Mouse (Mus musculus) liver, adult 2 months (tissue): ENCODE measurements around the gene Adgrg5. TPM values are rescaled to one million over a fixed set of nuclear protein-coding genes. Genes with fewer than 3 reads are reported as not detected.

ENCODE experiments used
- DNase-seq: peaks from one replicate; pipeline ENCODE4 v3.0.0-alpha.2; 2011; ENCODE audit warnings: low read depth, low spot score; ENCODE audit errors: extremely low read depth
- H3K27ac ChIP-seq: fragments of 200-500 bp; replicated peaks from 2 replicates; pipeline ENCODE4 v1.5.1; 2012; ENCODE audit warnings: low read depth, mild to moderate bottlenecking, control low read depth, inconsistent platforms, low read length; ENCODE audit not compliant: insufficient read depth
- H3K27me3 ChIP-seq: fragments of 200-500 bp; 2 replicates; pipeline ENCODE4 v1.6.1; 2012; ENCODE audit warnings: mild to moderate bottlenecking, moderate library complexity, low read length, inconsistent platforms; ENCODE audit not compliant: control insufficient read depth, insufficient read depth
- H3K36me3 ChIP-seq: fragments of 200-500 bp; 2 replicates; pipeline ENCODE4 v1.6.1; 2012; ENCODE audit warnings: low read length, inconsistent platforms; ENCODE audit not compliant: control insufficient read depth, insufficient read depth
- H3K4me1 ChIP-seq: fragments of 200-500 bp; 2 replicates; pipeline ENCODE4 v1.6.1; 2011; ENCODE audit warnings: low read length; ENCODE audit not compliant: control insufficient read depth, insufficient read depth
- H3K4me3 ChIP-seq: fragments of 200-500 bp; 2 replicates; pipeline ENCODE4 v1.5.1; 2011; ENCODE audit warnings: low read depth, mild to moderate bottlenecking, control low read depth, low read length, moderate library complexity; ENCODE audit not compliant: insufficient read depth
- H3K79me2 ChIP-seq: fragments of 200-500 bp; 2 replicates; pipeline ENCODE4 v1.6.1; 2012; ENCODE audit warnings: inconsistent platforms, mild to moderate bottlenecking, low read length, moderate library complexity; ENCODE audit not compliant: control insufficient read depth, insufficient read depth
- H3K9ac ChIP-seq: fragments of 200-500 bp; 2 replicates; pipeline ENCODE4 v1.6.1; 2012; ENCODE audit warnings: low read depth, mild to moderate bottlenecking, control low read depth, inconsistent platforms, low read length
- CTCF ChIP-seq: fragments of 200-500 bp; IDR thresholded peaks from 2 replicates; pipeline ENCODE4 v1.5.1; 2011; ENCODE audit warnings: low read depth, low read length, control low read depth
- POLR2A ChIP-seq: fragments of 200-500 bp; IDR thresholded peaks from 2 replicates; pipeline ENCODE4 v1.6.1; 2011; ENCODE audit warnings: low read length, control low read depth; ENCODE audit not compliant: insufficient read depth; ENCODE audit errors: extremely low read depth
- WGBS: fragments of 180-500 bp; shearing (Covaris S2); methylation state at CpG from one replicate; pipeline ENCODE4 v1.1.7; 2018; 5-methylcytosine and 5-hydroxymethylcytosine counted together
- polyA plus RNA-seq: library from polyadenylated mRNA; depleted of rRNA; stranded (reverse); fragments of >200 nt; gene quantifications from 2 replicates; pipeline ENCODE4 v1.2.3, GENCODE M21; 2012
- total RNA-seq: library from RNA; depleted of rRNA; stranded (reverse); fragments of >200 nt; gene quantifications from 2 replicates; pipeline ENCODE4 v1.2.3, GENCODE M21; 2014

The Adgrg5 gene
- total and polyA plus RNA-seq, 2 experiments, result 0.18 to 0.77 TPM

DNA sequence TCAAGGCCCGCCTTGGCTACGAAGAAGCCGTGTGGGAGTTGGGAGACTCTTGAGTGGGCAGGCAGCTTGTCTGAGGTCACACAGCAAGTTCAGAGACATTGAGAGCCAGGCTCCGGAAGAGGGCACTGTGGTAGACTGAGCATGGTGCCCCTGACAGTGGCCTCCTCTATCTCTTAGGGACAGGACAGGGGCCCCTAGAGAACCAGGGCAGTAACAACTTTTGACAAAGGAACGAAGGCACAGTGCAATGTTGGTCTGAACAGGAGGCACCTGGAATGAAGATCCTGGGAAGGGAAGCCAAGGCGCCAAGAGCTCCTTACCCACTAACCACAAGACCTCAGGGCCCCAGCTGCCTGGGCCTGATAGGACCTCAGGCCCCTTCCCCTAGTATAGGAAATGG lies 61.5 kb downstream of the Adgrg5 start:
- Histone ChIP-seq H3K27me3 (no peaks in the 10 kb centered on the region), H3K9ac (no peak overlapping the region; the same call in 1 of the 2 replicates), H3K79me2 (no peaks in the 10 kb centered on the region), H3K36me3 (no peaks in the 10 kb centered on the region), H3K4me3 (no peak overlapping the region), H3K4me1 (0 out of 2 replicates have a peak, but pooled peaks cover 2% of the 10 kb centered on the region), H3K27ac (no peak overlapping the region)
- DNase-seq, result no peak
- TF ChIP-seq POLR2A (no peak), CTCF (no peak)
- 92% methylated on average over 6 of the region's 6 CpGs for WGBS

- Histone ChIP-seq H3K4me1 (0 out of 2 replicates have a peak, but pooled peaks cover 2% of the 10 kb centered on the region), H3K4me3 (no peak overlapping the region), H3K79me2 (no peaks in the 10 kb centered on the region), H3K9ac (no peak overlapping the region), H3K36me3 (no peaks in the 10 kb centered on the region), H3K27me3 (no peaks in the 10 kb centered on the region), H3K27ac (no peak overlapping the region)
- DNase-seq, result no peak
- TF ChIP-seq CTCF (no peak), POLR2A (no peak)
- WGBS, result 70% methylated on average over 5 of the region's 5 CpGs
Observed at GRCm38 (mm10) chr8:94986676-94987075, 63.2 kb downstream of the Adgrg5 start.

- no peak for DNase-seq
- H3K27ac ChIP-seq, result no peak overlapping the region
Observed at GRCm38 (mm10) chr8:94987553-94987952, 64.1 kb downstream of the Adgrg5 start.

GRCm38 (mm10) chr8:94988619-94989018 lies 65.1 kb downstream of the Adgrg5 start:
- no peak overlapping the region for H3K9ac ChIP-seq
- H3K27me3 ChIP-seq, result no peaks in the 10 kb centered on the region
- 93% methylated on average over 6 of the region's 6 CpGs for WGBS
- TF ChIP-seq POLR2A (no peak), CTCF (no peak)
- H3K4me1 ChIP-seq, result 0 out of 2 replicates have a peak, but pooled peaks cover 5% of the 10 kb centered on the region
- no peaks in the 10 kb centered on the region for H3K79me2 ChIP-seq
- no peaks in the 10 kb centered on the region for H3K36me3 ChIP-seq
- H3K4me3 ChIP-seq, result no peak overlapping the region
- no peak overlapping the region for H3K27ac ChIP-seq
- no peak for DNase-seq

More at GRCm38 (mm10) chr8:94987553-94987952, 64.1 kb downstream of the Adgrg5 start:
- H3K4me3 ChIP-seq, result no peak overlapping the region
- no peak for TF ChIP-seq CTCF
- no peak for TF ChIP-seq POLR2A
- 84% methylated on average over 7 of the region's 7 CpGs for WGBS
- H3K27me3 ChIP-seq, result no peaks in the 10 kb centered on the region
- 0 out of 2 replicates have a peak, but pooled peaks cover 2% of the 10 kb centered on the region for H3K4me1 ChIP-seq
- no peaks in the 10 kb centered on the region for H3K79me2 ChIP-seq
- no peaks in the 10 kb centered on the region for H3K36me3 ChIP-seq
- no peak overlapping the region for H3K9ac ChIP-seq

- H3K36me3 ChIP-seq, result no peaks in the 10 kb centered on the region
- no peak overlapping the region for H3K27ac ChIP-seq
- TF ChIP-seq CTCF (no peak), POLR2A (no peak)
- no peak overlapping the region for H3K9ac ChIP-seq
- no peaks in the 10 kb centered on the region for H3K27me3 ChIP-seq
- DNase-seq, result no peak
- 0 out of 2 replicates have a peak, but pooled peaks cover 5% of the 10 kb centered on the region for H3K4me1 ChIP-seq
- no peak overlapping the region for H3K4me3 ChIP-seq
- WGBS, result 44% methylated on average over 4 of the region's 4 CpGs
- no peaks in the 10 kb centered on the region for H3K79me2 ChIP-seq
Observed at GRCm38 (mm10) chr8:94989711-94990110, 66.2 kb downstream of the Adgrg5 start.

GRCm38 (mm10) chr8:94990598-94991453 lies 67.3 kb downstream of the Adgrg5 start:
- 85% methylated on average over 11 of the region's 11 CpGs for WGBS
- Histone ChIP-seq H3K4me1 (0 out of 2 replicates have a peak, but pooled peaks cover 5% of the 10 kb centered on the region), H3K27ac (no peak overlapping the region), H3K79me2 (no peaks in the 10 kb centered on the region), H3K36me3 (no peaks in the 10 kb centered on the region), H3K27me3 (no peaks in the 10 kb centered on the region), H3K4me3 (no peak overlapping the region), H3K9ac (no peak overlapping the region)
- TF ChIP-seq POLR2A (no peak), CTCF (no peak)
- DNase-seq, result no peak
